Comparison of ENCODE assay signal across 10 mouse cellular contexts in genomic region chr16:44480616-44481015, GRCm38 (mm10).
DNase-seq lines count a peak whose midpoint lies in the region; ATAC-seq lines count a peak whose summit lies in the region.
"Had no signal": no experiment of that assay in that cellular context is flagged by ENCODE, and none has a peak within 500 bp of the region (broad histone marks: within the 10 kb centered on the region; RNA-seq: fewer than 3 reads in every experiment).

No protein-coding gene starts in this region.

- peaks cover 36% of the 10 kb centered on the region for H3K36me3 ChIP-seq in limb, embryonic 12.5 days
- H3K36me3 ChIP-seq in limb, embryonic 10.5 days = peaks cover 26% of the 10 kb centered on the region
- peaks cover 24% of the 10 kb centered on the region for H3K36me3 ChIP-seq in embryonic facial prominence, embryonic 14.5 days (ENCODE audit: control insufficient read depth, insufficient read depth, low read length)
- peaks cover 32% of the 10 kb centered on the region for H3K36me3 ChIP-seq in limb, embryonic 13.5 days
- H3K36me3 ChIP-seq in liver, embryonic 11.5 days (ENCODE audit: control insufficient read depth, insufficient read depth, low read length) = no peaks in the 10 kb centered on the region

- peak overlapping the region; percentile 50; the same call in 1 of the 2 replicates for H3K27ac ChIP-seq in limb, embryonic 12.5 days
- no peak overlapping the region for H3K27ac ChIP-seq in limb, embryonic 10.5 days
- no peak overlapping the region for H3K27ac ChIP-seq in embryonic facial prominence, embryonic 14.5 days (replicated peaks; ENCODE audit: low read depth, low read length)
- peak overlapping the region; percentile 63; the same call in 1 of the 2 replicates for H3K27ac ChIP-seq in limb, embryonic 13.5 days
- no peak overlapping the region for H3K27ac ChIP-seq in liver, embryonic 11.5 days (ENCODE audit: low read depth, low read length)

- 0 out of 2 replicates have a peak, but pooled peaks cover 3% of the 10 kb centered on the region for H3K27me3 ChIP-seq in limb, embryonic 12.5 days
- H3K27me3 ChIP-seq in limb, embryonic 10.5 days (ENCODE audit: low read depth, poor library complexity, severe bottlenecking) = no peaks in the 10 kb centered on the region
- no peaks in the 10 kb centered on the region for H3K27me3 ChIP-seq in embryonic facial prominence, embryonic 14.5 days (replicated peaks; ENCODE audit: control insufficient read depth, insufficient read depth, low read length)
- H3K27me3 ChIP-seq in limb, embryonic 13.5 days = no peaks in the 10 kb centered on the region
- no peaks in the 10 kb centered on the region; the same call in 1 of the 2 replicates for H3K27me3 ChIP-seq in liver, embryonic 11.5 days (replicated peaks; ENCODE audit: control insufficient read depth, insufficient read depth, low read length)

- WGBS in limb, embryonic 12.5 days = 68% methylated on average over 7 of the region's 7 CpGs
- 79% methylated on average over 7 of the region's 7 CpGs for WGBS in limb, embryonic 10.5 days
- 42% methylated on average over 7 of the region's 7 CpGs for WGBS in embryonic facial prominence, embryonic 14.5 days
- WGBS in limb, embryonic 13.5 days = 35% methylated on average over 7 of the region's 7 CpGs
- 60% methylated on average over 7 of the region's 7 CpGs for WGBS in liver, embryonic 11.5 days

- no peak overlapping the region for H3K4me2 ChIP-seq in limb, embryonic 12.5 days
- no peak overlapping the region for H3K4me2 ChIP-seq in embryonic facial prominence, embryonic 14.5 days (ENCODE audit: low read depth, low read length)
- H3K4me2 ChIP-seq in limb, embryonic 13.5 days (replicated peaks) = no peak overlapping the region
- no peak overlapping the region for H3K4me2 ChIP-seq in liver, embryonic 11.5 days

- H3K4me3 ChIP-seq in limb, embryonic 12.5 days (replicated peaks) = no peak overlapping the region
- no peak overlapping the region for H3K4me3 ChIP-seq in limb, embryonic 10.5 days
- H3K4me3 ChIP-seq in embryonic facial prominence, embryonic 14.5 days (ENCODE audit: low read depth, low read length) = no peak overlapping the region
- H3K4me3 ChIP-seq in limb, embryonic 13.5 days = no peak overlapping the region
- no peak overlapping the region for H3K4me3 ChIP-seq in liver, embryonic 11.5 days (ENCODE audit: low read depth, low read length)

- peaks cover 12% of the 10 kb centered on the region; the same call in 1 of the 2 replicates for H3K4me1 ChIP-seq in limb, embryonic 12.5 days (replicated peaks)
- no peaks in the 10 kb centered on the region; the same call in 1 of the 2 replicates for H3K4me1 ChIP-seq in limb, embryonic 10.5 days
- H3K4me1 ChIP-seq in embryonic facial prominence, embryonic 14.5 days (ENCODE audit: control insufficient read depth, insufficient read depth, low read length) = no peaks in the 10 kb centered on the region
- H3K4me1 ChIP-seq in limb, embryonic 13.5 days = peaks cover 28% of the 10 kb centered on the region
- H3K4me1 ChIP-seq in liver, embryonic 11.5 days (replicated peaks; ENCODE audit: control insufficient read depth, insufficient read depth, low read length) = no peaks in the 10 kb centered on the region

- ATAC-seq in limb, embryonic 12.5 days (ENCODE audit: insufficient number of reproducible peaks, insufficient read depth, low FRiP score, low TSS enrichment, low read depth) = no peak
- 0 out of 2 replicates have a peak, but pooled peaks have one; percentile 7 for ATAC-seq in embryonic facial prominence, embryonic 14.5 days (ENCODE audit: low read depth)
- ATAC-seq in limb, embryonic 13.5 days (ENCODE audit: low FRiP score, low read depth) = no peak; the same call in 1 of the 2 replicates
- ATAC-seq in liver, embryonic 11.5 days (replicated peaks; ENCODE audit: low FRiP score) = no peak
- ATAC-seq: activated CD4-positive, CD25-positive, alpha-beta regulatory T cell, adult 4 months had no signal

- no peak for DNase-seq in limb, embryonic 10.5 days (ENCODE audit: low spot score)
- peak; percentile 18 for DNase-seq in ZHBTc4 (ENCODE audit: low read depth, low spot score)
- peak; percentile 86 for DNase-seq in embryonic facial prominence, embryonic 14.5 days (ENCODE audit: low spot score)
- DNase-seq in testis, postnatal 14 days (ENCODE audit: low spot score) = no peak
- DNase-seq in thymus, postnatal 36 days = no peak
- DNase-seq in liver, embryonic 11.5 days (ENCODE audit: low spot score) = no peak
- DNase-seq: right cerebral cortex, postnatal 14 days had no signal

- no peaks in the 10 kb centered on the region for H3K9me3 ChIP-seq in limb, embryonic 12.5 days
- H3K9me3 ChIP-seq in limb, embryonic 10.5 days (replicated peaks) = no peaks in the 10 kb centered on the region
- H3K9me3 ChIP-seq in embryonic facial prominence, embryonic 14.5 days (ENCODE audit: control insufficient read depth, low read length) = no peaks in the 10 kb centered on the region
- no peaks in the 10 kb centered on the region for H3K9me3 ChIP-seq in limb, embryonic 13.5 days
- H3K9me3 ChIP-seq in liver, embryonic 11.5 days (ENCODE audit: control insufficient read depth, low read length) = no peaks in the 10 kb centered on the region

- no peak overlapping the region for H3K9ac ChIP-seq in limb, embryonic 12.5 days (replicated peaks)
- no peak overlapping the region for H3K9ac ChIP-seq in embryonic facial prominence, embryonic 14.5 days (ENCODE audit: low read depth, low read length)
- no peak overlapping the region for H3K9ac ChIP-seq in limb, embryonic 13.5 days
- H3K9ac ChIP-seq in liver, embryonic 11.5 days (ENCODE audit: low read depth, low read length) = no peak overlapping the region

Comparison
In these comparisons a context has a peak if more than half of its experiments do, and no peak if none do; other contexts are left out.
1. H3K27ac ChIP-seq: peak in limb, embryonic 12.5 days (single experiment) and limb, embryonic 13.5 days (single experiment); none in limb, embryonic 10.5 days (single experiment), embryonic facial prominence, embryonic 14.5 days (single experiment) and liver, embryonic 11.5 days (single experiment).
2. DNase-seq: peak in ZHBTc4 (single experiment) and embryonic facial prominence, embryonic 14.5 days (single experiment); none in limb, embryonic 10.5 days (single experiment), testis, postnatal 14 days (single experiment), thymus, postnatal 36 days (0 of 2) and liver, embryonic 11.5 days (single experiment).